Mouse (Mus musculus): Measurements from ENCODE around the gene Klf1. TPM values are rescaled to one million over a fixed set of nuclear protein-coding genes. Genes with fewer than 3 reads are reported as not detected.

The Klf1 gene
- total and polyA plus RNA-seq, 3 experiments, result 0.20 to 0.38 (median 0.24) TPM

GRCm38 (mm10) chr8:84892993-84893708 lies 8.6 kb upstream of the Klf1 start:
- H3K4me3 ChIP-seq (replicated peaks in 1 of 3; ENCODE audit: low read depth in 2 of 3, low read length in 2 of 3, poor library complexity in 1 of 3), result peak overlapping the region; percentile 74 to 86 (median 74)
- TF ChIP-seq MXI1 (IDR thresholded peaks at IDR 0.05; ENCODE audit: low read depth, low read length) (peak; percentile 72; the same call in 1 of the 2 replicates), ZMIZ1 (IDR thresholded peaks at IDR 0.05; ENCODE audit: low read depth, low read length) (peak; percentile 84; the same call in 1 of the 2 replicates), IRF4 (IDR thresholded peaks at IDR 0.05; ENCODE audit: low read depth, low read length) (no peak), E2F4 (IDR thresholded peaks at IDR 0.05; ENCODE audit: insufficient replicate concordance, low read depth, low read length) (no peak), MEF2A (IDR thresholded peaks at IDR 0.05; ENCODE audit: borderline replicate concordance, low read depth, low read length) (0 out of 2 replicates have a peak, but pooled peaks have one; percentile 35), GABPA (IDR thresholded peaks at IDR 0.05; ENCODE audit: insufficient replicate concordance, low read depth, low read length) (no peak), JUN (IDR thresholded peaks at IDR 0.05; ENCODE audit: insufficient read depth, low read depth, low read length) (no peak), USF2 (conservative IDR thresholded peaks at IDR 0.05; ENCODE audit: low read depth, low read length) (no peak), ZC3H11A (IDR thresholded peaks at IDR 0.05; ENCODE audit: low read depth, low read length) (no peak), BHLHE40 (IDR thresholded peaks at IDR 0.05; ENCODE audit: low read depth, low read length) (no peak), MYC (IDR thresholded peaks at IDR 0.05; ENCODE audit: low read depth, low read length) (0 out of 2 replicates have a peak, but pooled peaks have one; percentile 40), POLR2AphosphoS2 (IDR thresholded peaks at IDR 0.05; ENCODE audit: low read depth, low read length) (no peak), PAX5 (IDR thresholded peaks at IDR 0.05; ENCODE audit: low read length) (no peak), ZKSCAN1 (IDR thresholded peaks at IDR 0.05; ENCODE audit: borderline replicate concordance, low read depth, low read length) (no peak), CHD2 (IDR thresholded peaks at IDR 0.05; ENCODE audit: low read length) (peak; percentile 28; the same call in 1 of the 2 replicates)
- DNase-seq (ENCODE audit: extremely low read depth), result no peak
- in situ Hi-C loops (cut with MboI; ENCODE audit: low pct_ligation_motif_present, low pct_unique_long_range_greater_than_20kb, low sequenced_read_pairs), result no loop called here
- peak overlapping the region; percentile 82 for H3K9ac ChIP-seq (ENCODE audit: insufficient read depth, low read depth)
- no peak overlapping the region for H3K27ac ChIP-seq (ENCODE audit: insufficient read depth, low read depth)
- no peaks in the 10 kb centered on the region for H3K79me2 ChIP-seq (replicated peaks; ENCODE audit: control insufficient read depth, extremely low read depth, insufficient read depth, poor library complexity, severe bottlenecking)
- H3K36me3 ChIP-seq (replicated peaks in 1 of 2; ENCODE audit: control insufficient read depth in 1 of 2, insufficient read depth in 1 of 2, low read length in 1 of 2), result peaks cover 8 to 32% of the 10 kb centered on the region in 2 experiments
- H3K4me1 ChIP-seq (ENCODE audit: control insufficient read depth in 1 of 2, insufficient read depth in 2 of 2), result peaks cover 7 to 22% of the 10 kb centered on the region in 2 experiments; a peak in 3 of 4 replicates
- peak overlapping the region; percentile 94 for H3K4me2 ChIP-seq (ENCODE audit: insufficient read depth, low read depth, poor library complexity, severe bottlenecking)
- dilution Hi-C loops (cut with MboI; ENCODE audit: extremely low pct_ligation_motif_present, extremely low pct_unique_long_range_greater_than_20kb, low sequenced_read_pairs), result no loop called here
- H3K27me3 ChIP-seq (replicated peaks), result no peaks in the 10 kb centered on the region
- H3K9me3 ChIP-seq (replicated peaks; ENCODE audit: low read length), result no peaks in the 10 kb centered on the region

GRCm38 (mm10) chr8:84893709-84894134 lies 8.0 kb upstream of the Klf1 start, which contains the start of gene Gcdh:
TSS of gene Gcdh (minus strand) at chr8:84893921.
- Histone ChIP-seq H3K9ac (ENCODE audit: insufficient read depth, low read depth) (peak within 1 kb of the TSS; percentile 82), H3K27ac (ENCODE audit: insufficient read depth, low read depth) (no peak within 1 kb of the TSS), H3K9me3 (replicated peaks; ENCODE audit: low read length) (no peaks in the 10 kb centered on the region), H3K27me3 (replicated peaks) (no peaks in the 10 kb centered on the region), H3K79me2 (replicated peaks; ENCODE audit: control insufficient read depth, extremely low read depth, insufficient read depth, poor library complexity, severe bottlenecking) (no peaks in the 10 kb centered on the region), H3K36me3 (replicated peaks in 1 of 2; ENCODE audit: control insufficient read depth in 1 of 2, insufficient read depth in 1 of 2, low read length in 1 of 2) (peaks cover 2 to 27% of the 10 kb centered on the region in 2 experiments), H3K4me2 (ENCODE audit: insufficient read depth, low read depth, poor library complexity, severe bottlenecking) (peak within 1 kb of the TSS; percentile 94), H3K4me1 (ENCODE audit: control insufficient read depth in 1 of 2, insufficient read depth in 2 of 2) (peaks cover 7 to 22% of the 10 kb centered on the region in 2 experiments; a peak in 3 of 4 replicates), H3K4me3 (replicated peaks in 1 of 3; ENCODE audit: low read depth in 2 of 3, low read length in 2 of 3, poor library complexity in 1 of 3) (peak within 1 kb of the TSS; percentile 74 to 86 (median 74))
- peak; percentile 98 for DNase-seq (ENCODE audit: extremely low read depth)
- dilution Hi-C loops (cut with MboI; ENCODE audit: extremely low pct_ligation_motif_present, extremely low pct_unique_long_range_greater_than_20kb, low sequenced_read_pairs), result no loop called here
- TF ChIP-seq POLR2A (IDR thresholded peaks at IDR 0.05; ENCODE audit: low read depth, low read length) (peak; percentile 80), ELF1 (IDR thresholded peaks at IDR 0.05; ENCODE audit: low read depth, low read length) (peak; percentile 96), BHLHE40 (IDR thresholded peaks at IDR 0.05; ENCODE audit: low read depth, low read length) (peak; percentile 29; the same call in 1 of the 2 replicates), ZKSCAN1 (IDR thresholded peaks at IDR 0.05; ENCODE audit: borderline replicate concordance, low read depth, low read length) (no peak), MEF2A (IDR thresholded peaks at IDR 0.05; ENCODE audit: borderline replicate concordance, low read depth, low read length) (no peak; the same call in 1 of the 2 replicates), MAFK (IDR thresholded peaks at IDR 0.05; ENCODE audit: insufficient replicate concordance, low read length) (no peak), TCF12 (IDR thresholded peaks at IDR 0.05; ENCODE audit: low read depth, low read length) (no peak; the same call in 1 of the 2 replicates), ZC3H11A (IDR thresholded peaks at IDR 0.05; ENCODE audit: low read depth, low read length) (peak; percentile 7; the same call in 1 of the 2 replicates), RCOR1 (conservative IDR thresholded peaks at IDR 0.05; ENCODE audit: low read depth, low read length) (no peak), SIN3A (IDR thresholded peaks at IDR 0.05; ENCODE audit: low read length) (peak; percentile 99), RAD21 (IDR thresholded peaks at IDR 0.05; ENCODE audit: low read depth, low read length) (no peak), HCFC1 (IDR thresholded peaks at IDR 0.05; ENCODE audit: low read depth, low read length) (peak; percentile 75), UBTF (IDR thresholded peaks at IDR 0.05; ENCODE audit: low read depth, low read length) (peak; percentile 44; the same call in 1 of the 2 replicates), JUND (conservative IDR thresholded peaks at IDR 0.05; ENCODE audit: low read depth, low read length) (no peak), IRF4 (IDR thresholded peaks at IDR 0.05; ENCODE audit: low read depth, low read length) (peak; percentile 6; the same call in 1 of the 2 replicates), POLR2AphosphoS2 (IDR thresholded peaks at IDR 0.05; ENCODE audit: low read depth, low read length) (no peak), CHD2 (IDR thresholded peaks at IDR 0.05; ENCODE audit: low read length) (no peak), MAX (IDR thresholded peaks at IDR 0.05; ENCODE audit: low read length) (peak; percentile 60; the same call in 1 of the 2 replicates)
- in situ Hi-C loops (cut with MboI; ENCODE audit: low pct_ligation_motif_present, low pct_unique_long_range_greater_than_20kb, low sequenced_read_pairs), result no loop called here
